Mouse (Mus musculus) c-Kit-positive CD71-positive TER-119-negative erythroid progenitor cells, embryonic 14.5 days (primary cell): ENCODE data around the gene Ddx1.
"Not testable (repeated sequence)": the region's sequence is repeated elsewhere in the genome, so short reads cannot be mapped to it uniquely, and the experiment has no call there.

ENCODE experiments used
- DNase-seq: peaks from one replicate; pipeline ENCODE4 v3.0.0-alpha.2; 2013; ENCODE audit warnings: low read depth

Gene Ddx1

GRCm38 (mm10) chr12:13202322-13202721, 46.7 kb downstream of the Ddx1 start:
- no peak for DNase-seq

GRCm38 (mm10) chr12:13200576-13200975, 48.4 kb downstream of the Ddx1 start:
- no peak for DNase-seq

DNA sequence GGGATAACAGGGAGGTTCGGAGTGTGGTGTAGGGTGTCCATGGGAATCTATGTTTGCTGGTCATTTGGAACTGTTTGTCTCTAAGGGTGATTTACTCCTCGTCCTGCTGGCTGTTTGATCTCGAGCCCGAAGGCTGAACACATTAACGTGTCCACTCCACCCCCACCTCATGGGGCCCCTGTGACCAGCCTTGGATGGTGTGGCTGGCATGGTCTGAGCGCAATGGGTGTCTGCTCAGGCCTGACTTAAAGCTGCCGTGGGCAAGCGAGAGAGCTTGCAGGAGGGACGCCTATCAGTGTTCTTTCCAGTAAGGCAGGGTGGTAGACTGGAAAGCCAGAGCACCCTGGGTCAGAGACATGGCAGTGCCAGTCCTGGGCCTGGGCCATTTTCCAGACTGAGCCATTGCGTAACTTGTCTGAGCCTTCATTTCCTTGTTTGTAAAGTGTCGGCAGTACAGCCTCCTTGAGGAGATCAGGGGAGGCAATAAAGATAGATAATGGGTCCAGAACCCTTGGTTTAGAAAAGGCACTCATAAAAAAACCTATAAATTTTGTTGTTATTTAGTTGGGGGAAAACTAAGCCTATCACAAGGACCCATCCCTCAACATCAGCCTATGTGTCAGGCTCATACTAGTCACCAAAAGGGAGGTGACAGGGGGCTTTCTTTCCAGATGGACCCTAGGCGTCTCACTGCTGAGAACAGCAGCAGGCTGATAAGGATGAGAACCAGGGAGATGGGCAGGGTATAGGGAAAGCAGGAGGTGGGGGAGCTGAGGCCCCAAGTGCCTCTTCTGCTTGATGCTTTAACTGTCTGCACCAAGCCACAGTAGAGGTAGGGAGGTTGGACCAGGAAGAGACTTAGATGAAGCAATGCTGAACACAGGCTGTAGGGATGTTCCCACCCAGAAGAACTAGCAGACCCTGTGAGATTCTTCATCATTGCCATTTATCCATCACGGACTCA, 49.4 kb downstream of the Ddx1 start:
- no peak for DNase-seq

DNA sequence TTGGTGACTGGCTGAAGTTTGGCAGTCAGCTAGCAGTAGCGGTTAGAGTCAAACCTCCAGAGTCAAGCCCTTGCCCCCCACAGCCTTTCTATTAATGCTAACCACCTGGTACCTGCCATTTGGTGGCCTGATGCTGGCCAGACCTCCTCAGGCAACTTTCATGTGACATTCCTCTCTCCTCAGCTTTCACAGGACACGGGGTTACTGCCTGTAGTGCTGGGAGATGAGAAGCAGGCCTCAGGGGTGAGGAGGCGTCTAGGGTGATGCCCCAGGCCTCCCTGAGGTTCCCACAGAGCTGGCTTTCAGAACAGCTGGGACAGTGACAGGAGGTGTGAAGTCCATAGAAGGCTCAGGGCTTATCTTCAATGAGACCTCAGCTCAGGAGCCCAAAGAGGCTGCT, 50.9 kb downstream of the Ddx1 start:
- no peak for DNase-seq

- DNase-seq: no peak
Observed at GRCm38 (mm10) chr12:13196146-13196545, 52.9 kb downstream of the Ddx1 start.

DNA sequence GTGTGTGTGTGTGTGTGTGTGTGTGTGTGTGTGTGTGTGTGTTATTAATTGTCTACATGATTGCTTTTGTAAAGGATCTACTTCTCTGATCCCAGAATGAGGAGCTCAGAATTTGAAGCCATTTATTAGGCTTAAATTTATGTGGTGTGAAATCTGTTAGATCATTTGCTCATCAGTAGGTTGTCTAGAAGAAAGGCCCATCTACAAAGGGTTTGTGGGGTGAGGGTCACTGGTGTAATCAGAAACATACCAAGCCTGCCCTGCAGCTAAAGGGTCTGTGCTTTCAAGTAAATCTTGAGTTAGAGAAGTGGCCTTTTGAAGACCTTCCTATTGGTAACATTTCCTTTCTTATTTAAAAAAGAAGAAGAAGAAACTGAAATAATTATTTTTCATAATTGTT, 53.5 kb downstream of the Ddx1 start:
- no peak for DNase-seq

GRCm38 (mm10) chr12:13188059-13188700, 60.8 kb downstream of the Ddx1 start:
- DNase-seq: no peak

DNA sequence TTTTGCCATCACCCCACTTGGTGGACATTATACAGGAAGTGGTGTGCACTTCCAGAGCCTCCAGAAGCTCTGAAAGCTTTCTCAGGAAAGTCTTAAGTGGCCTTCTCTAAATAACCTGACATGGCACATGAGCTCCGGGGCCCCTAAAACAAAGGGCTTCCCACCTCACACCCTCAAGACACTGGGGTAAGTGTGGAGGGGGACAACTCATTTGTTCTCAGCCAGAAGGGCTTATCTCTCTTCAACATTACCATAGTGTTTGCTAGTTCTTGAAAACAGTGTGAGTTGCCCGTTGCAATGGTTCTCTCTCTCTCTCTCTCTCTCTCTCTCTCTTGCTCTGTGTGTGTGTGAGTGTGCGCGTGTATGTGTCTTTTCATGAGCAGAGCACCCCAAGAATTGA, 62.8 kb downstream of the Ddx1 start:
- no peak for DNase-seq

DNA sequence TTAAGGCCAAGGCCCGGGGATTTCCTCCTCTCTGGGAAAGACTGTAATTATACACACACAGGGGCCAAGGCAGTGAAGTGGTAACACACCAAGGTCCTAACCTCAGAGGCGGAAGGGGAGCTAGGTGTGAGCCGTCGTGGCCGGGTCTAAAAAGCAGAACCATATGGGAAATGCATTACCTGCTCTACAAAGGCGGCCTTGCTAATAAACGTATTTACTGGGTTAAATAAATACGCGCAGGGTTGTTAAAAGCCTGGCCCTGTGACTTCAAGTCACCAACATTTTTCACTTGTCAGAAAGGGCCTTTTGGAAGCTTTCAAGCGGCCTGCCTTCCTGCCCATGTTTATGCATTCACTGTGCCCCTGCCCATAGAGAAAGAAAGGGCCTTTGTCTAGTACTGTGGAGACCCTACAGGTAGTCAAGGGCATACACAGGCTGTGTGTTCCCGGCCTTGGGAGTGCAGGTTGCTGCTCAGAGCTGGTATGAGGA, 64.1 kb downstream of the Ddx1 start:
- DNase-seq: no peak

GRCm38 (mm10) chr12:13184136-13184535, 64.9 kb downstream of the Ddx1 start:
- not testable (repeated sequence) for DNase-seq

DNA sequence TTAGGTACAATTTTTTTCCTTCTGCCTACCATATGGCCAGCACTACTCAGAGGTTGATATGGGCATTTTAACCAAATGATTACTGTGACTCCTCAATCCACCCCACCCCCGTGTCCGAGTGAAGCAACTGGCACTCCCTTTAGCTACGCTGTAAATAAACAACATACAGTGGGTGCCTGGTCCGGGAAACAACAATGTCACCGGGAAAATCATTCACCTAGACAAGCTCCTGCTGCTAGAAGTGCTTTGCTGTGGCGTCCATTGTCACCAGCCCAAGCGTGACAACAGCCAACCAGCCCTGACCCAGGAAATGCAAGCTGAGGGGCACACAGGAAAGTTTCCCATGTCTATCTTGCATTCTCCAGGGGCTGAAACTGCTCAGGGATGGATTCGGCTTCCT, 66.8 kb downstream of the Ddx1 start:
- no peak for DNase-seq

DNA sequence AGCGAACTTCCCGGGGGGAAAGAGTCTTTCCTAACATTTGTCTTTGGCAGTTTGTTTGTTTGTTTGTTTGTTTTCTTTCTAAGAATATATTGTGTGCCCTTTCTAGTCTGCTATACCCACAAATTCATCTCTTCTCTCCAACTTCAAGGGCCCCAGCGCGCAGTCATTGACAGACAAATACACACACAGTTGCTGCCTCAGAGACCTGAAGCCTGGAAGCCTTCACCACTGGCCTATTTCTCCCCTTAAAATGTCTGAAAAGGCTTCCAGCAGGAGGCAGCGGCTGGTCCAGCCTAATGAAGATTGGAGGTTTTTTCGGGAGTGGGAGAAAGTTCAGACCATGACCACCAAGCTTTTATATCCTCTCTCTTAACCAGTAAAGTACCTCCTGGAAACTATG, 67.3 kb downstream of the Ddx1 start:
- DNase-seq: no peak

GRCm38 (mm10) chr12:13180715-13181335, 68.2 kb downstream of the Ddx1 start:
- peak; percentile 54 for DNase-seq

DNA sequence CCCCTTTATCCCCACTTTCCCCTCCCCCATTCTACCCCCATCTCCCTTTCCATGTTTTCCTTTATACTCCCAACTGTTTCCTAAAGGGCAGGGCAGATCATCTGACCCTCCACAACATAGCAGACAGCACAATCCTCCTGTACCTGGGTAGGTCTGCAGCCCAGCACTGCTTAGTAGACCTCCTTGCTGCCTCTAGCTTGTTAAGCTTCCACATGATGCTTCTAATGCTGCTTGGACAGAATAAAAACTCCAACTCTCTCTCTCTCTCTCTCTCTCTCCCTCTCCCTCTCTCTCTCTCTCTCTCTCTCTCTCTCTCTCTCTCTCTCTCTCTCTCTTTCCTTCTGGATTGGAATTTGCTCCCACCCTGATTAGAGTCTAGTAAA, 68.7 kb downstream of the Ddx1 start:
- no peak for DNase-seq

DNA sequence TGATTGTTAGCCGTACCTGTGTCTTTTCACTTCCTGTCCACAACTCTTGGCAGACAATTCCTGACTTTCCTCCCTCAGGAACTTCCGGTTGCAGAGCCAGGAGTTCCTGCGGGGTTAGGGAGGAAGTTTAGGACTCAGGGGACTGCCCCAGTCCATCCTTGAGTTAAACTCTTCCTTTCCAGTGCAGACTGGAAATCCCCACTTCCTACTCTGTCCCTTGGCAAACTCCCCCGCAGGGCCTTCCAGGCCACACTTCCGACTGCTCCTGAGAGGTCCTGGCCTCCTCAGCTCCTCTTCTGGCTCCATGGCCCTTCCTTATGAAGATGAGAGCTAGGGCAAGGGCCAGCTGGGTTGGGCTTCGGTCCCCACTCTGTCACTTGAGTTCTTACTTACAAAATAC, 71.4 kb downstream of the Ddx1 start:
- no peak for DNase-seq

GRCm38 (mm10) chr12:13176927-13177326, 72.1 kb downstream of the Ddx1 start:
- DNase-seq: no peak

GRCm38 (mm10) chr12:13176136-13176535, 72.9 kb downstream of the Ddx1 start:
- DNase-seq: no peak

DNA sequence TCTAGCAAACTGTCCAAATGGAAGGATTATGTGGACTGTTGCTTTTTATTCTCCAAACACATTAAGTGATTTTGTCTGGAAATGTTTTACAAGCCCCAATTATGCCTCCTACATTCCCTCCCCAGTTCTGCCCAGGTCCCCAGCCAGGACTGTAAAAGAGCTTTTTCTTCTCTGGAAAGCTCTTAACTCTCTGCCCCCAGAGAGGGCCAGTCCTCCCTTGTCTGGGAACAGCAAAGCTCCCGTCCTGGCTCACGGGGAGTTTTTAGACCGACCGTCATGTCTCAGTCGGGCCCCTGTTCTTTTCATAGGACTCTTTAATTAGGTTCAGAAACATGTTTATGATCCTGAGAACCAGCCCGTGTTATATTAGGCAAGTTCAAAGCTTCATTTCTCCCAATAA, 75.0 kb downstream of the Ddx1 start:
- DNase-seq: no peak

DNA sequence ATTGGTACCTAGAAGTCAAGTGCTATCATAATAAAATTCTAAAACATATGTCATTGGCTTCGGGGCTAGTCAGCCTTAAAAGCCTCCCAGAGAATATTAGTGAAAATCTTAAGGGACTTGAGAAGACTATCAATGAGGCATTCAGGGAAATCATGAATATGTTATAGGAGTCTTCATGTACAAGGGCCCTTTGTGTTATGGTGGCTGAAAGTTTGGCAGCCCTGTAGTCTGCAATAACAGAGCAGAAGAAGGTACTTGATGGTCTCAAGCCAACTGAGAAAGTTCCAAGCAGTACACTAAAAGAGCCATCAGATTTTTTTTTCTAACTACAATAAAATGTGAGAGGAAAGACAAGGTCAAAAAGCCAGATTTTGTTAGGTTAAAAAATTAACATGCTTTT, 80.9 kb downstream of the Ddx1 start:
- DNase-seq: no peak

DNA sequence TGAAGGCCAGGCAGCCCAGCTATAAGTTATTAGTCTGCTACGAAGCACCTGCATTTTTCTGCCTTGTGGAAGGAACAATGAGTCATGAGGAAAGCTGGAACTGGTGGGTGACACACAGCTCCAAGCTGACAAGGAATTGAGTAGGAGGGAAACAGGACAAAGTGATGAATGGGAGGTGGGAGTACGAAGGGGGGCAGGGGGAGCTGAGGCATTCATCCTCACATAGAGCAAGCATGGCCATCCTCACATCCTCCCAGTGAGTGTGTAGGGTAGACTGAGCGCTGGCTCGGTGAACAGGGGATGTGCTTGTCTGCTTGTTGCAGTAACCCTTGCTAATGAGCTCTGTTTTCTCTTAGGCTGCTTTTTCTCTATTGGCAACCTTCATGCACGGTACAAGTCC, 81.9 kb downstream of the Ddx1 start:
- no peak for DNase-seq
